Mouse (Mus musculus): ENCODE measurements around the gene Ugdh.
"Not testable (repeated sequence)": the region's sequence is repeated elsewhere in the genome, so short reads cannot be mapped to it uniquely, and the experiment has no call there.

Gene Ugdh

DNA sequence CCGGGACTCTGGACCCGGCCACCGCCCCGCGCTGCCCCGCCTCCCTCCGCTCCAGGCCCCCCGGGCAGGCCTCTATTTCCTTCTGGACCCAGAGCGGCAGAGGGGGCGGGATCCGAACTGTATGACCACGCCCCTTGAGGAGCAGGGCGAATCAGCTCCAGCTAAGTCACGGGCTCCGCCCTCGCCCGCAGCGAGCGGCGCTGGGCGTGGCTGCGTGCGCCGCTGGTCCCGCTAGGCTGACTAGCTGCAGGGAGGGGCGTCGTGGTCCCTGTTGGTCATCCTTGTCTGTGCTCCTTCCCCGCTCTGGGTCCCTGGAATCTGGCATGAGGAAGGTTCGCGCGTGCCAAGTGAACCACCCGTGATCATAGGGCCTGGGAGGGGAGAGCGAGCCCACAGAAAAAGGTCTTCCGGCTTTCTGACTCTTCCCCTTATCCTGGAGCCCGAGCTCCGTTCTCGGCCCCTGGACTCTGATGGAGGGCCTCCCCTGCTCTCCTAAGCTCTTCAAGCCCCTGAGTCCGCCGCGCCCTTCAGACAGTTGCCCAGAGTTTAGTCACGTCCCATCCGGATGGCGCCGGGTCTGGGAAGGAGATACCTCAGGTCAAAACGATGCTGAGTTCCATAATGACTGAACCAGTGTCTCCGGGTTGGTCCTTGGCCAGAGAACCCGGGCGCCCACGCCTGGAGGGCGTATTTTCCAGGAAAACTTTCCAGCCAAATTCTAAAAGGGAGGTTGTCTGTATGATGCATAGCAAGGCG is at the start of gene Ugdh:
Gene Ugdh (minus strand): TSS at position 144 of the 756 bp plus-strand sequence.
- peak; percentile 99 for DNase-seq

DNA sequence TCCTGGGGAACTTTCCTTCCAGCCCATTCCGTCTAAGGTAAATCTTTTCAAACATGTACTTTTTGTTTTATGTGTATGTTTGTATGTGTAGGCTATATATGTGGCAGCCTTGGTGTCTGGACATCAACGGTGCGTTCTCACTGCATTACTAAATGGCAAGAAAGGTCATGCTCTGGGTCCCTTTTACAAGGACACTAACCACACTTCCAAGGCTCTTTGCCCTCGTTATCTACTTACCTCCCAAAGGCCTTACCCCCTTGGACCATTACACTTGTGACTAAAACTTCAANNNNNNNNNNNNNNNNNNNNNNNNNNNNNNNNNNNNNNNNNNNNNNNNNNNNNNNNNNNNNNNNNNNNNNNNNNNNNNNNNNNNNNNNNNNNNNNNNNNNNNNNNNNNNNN is 47.2 kb upstream of the Ugdh start:
- no peak for DNase-seq

DNA sequence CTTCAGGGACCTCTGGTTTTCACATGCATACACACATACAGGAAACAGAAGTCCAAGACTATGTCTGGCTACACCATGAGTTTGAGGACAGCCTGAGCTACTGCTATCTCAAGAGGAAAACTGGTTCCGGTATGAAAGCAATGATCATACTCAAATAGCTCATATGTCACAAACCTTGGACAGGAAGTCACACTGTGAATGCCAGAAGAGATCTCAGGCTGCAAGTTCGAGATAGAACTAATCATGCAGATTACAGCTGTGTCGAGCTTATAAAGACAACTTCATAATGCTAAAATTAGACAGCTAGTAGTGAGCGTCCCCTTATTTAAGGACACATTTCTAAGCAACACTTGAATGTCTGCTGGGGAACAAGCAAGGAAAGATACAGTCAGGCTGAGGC is 44.8 kb upstream of the Ugdh start:
- no peak for DNase-seq

DNA sequence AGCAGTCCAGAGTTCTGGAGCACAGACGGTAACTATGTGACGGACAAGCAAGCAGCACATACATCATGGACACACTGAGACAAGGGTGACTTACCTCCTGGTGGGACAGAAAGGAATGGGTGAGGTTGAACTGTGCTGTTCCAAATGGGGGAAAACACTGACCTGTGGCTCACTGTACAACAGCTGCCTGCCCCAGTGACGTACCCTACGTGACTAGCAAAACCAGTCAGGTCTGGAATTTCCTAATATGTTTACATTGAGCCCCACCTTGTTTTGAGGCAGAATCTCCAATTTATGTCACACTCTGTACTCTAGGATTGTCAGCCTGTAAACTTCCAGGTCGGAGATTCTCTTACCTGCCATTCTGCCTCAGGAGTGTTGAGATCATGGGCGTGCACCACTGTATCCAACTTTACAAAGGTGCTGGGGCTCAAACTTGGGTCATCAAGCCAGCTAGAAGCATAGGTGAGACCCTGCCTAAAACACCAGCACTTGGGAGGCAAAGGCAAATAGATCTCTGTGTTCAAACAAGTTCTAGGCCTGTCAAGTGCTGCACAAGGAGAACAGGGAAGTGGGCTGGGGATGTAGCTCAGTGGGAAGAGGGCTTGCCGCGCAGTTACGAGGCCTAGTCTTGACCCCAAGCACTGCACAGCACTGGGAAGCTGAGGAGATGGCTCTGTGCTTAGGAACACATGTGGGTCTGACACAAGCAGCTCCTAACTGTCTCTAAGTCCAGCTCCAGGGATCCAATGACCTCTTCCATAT is 44.1 kb upstream of the Ugdh start:
- no peak for DNase-seq

DNA sequence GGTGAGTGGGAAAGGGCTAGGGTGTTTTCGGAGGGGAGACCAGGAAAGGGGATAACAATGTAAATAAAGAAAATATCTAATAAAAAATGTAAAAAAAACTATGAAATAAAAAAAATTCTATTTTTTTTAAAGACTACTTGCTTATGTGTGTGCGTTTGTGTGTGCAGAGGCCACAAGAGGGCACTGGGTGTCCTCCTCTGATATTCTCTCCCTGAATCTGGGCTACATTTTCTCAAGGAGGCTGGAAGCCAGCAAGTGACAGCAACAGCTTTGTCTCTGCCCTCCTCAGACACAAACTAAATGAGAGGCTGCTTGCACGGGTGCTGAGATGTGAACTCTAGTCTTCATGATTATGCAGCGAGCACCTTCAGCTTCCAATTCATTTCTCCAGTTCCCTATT is 42.5 kb upstream of the Ugdh start:
- DNase-seq: peak; percentile 61

DNA sequence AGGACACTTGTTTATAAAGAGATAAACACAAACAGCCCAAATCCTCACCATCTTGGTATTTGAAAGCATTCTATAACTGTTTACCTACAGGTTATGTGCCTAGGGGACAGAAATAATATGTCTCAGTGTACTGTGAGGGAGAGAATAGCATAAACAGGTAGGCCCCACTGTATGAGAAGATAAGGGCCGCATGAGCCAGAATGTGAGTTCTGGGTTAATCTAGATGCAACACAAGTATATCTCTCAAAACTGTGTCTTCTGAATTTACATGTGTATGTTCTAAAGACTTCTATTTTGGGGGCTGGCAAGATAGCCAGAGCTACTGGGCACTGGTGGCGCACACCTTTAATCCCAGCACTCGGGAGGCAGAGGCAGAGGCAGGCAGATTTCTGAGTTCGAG is 41.0 kb upstream of the Ugdh start:
- DNase-seq: not testable (repeated sequence)

DNA sequence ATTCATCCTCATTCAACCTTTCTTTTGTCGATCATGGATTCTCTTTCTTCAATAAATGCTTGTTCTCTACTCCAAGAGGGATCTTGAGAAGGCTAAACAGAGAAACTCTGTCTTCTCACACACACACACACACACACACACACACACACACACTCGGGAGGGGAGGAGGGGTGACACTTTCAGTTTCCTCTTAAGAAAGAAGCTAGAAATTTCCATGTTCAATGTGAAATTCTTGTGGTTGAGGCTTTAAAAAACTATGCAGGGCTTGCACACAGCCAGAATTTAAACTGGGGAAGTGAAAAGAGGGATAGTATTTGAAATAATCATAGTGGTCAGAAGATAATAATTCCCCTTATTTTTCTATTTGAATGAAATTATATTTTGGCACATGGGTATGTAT is 40.1 kb upstream of the Ugdh start:
- DNase-seq: no peak

DNA sequence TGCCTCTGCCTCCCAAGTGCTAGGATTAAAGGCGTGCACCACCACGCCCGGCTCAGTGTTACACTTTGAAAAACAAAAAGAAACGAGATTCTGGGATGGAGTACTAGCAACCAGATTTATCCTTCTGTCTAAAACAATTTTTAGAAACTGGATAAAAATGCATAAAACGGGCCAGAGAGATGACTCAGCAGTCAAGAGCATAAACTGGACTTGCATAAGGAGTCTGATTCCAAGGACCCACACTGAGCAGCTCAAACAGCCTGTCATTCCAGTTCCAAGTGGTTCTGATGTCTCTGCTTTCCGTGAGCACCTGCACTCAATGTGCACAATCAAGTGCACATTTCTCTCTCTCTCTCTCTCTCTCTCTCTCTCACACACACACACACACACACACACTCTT is 34.0 kb upstream of the Ugdh start:
- DNase-seq: no peak

DNA sequence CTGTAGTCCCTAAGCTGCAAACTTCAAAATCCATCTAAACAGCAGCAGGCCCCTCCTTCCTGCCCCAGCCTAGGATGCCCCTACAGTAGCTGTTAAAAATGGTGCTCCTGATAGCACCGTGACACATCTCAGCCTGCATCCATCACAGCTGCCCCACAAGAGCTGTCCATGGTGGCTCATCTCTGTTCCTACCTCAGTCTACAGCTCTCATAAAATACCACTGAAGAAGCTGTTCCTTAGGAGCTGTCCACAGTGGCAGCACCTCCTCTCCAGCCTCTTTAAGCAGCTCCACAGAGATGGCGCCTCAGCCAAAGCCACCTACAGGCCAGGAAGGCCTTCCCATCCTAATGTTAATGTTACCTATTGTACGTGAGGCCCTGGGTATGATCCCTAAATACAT is 31.2 kb upstream of the Ugdh start:
- DNase-seq: no peak

DNA sequence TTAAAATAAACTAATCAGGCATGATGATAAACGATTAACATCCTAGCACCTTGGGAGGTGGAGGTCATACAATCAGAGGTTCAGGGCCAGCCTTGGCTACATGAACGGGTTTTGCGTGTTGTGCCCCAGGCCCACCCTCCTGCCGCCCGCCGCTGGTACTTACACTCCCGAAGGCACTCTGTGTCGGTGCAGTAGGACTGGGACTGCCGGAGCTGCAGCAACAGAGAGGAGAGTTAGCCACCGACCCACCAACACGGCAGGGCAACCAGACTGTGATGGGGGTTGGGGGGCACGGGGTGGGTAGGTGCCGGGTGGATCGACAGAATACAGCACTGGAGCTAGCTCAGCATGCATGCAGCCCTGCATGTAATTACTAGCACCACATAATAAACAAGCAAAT is 24.6 kb upstream of the Ugdh start:
- DNase-seq: no peak

DNA sequence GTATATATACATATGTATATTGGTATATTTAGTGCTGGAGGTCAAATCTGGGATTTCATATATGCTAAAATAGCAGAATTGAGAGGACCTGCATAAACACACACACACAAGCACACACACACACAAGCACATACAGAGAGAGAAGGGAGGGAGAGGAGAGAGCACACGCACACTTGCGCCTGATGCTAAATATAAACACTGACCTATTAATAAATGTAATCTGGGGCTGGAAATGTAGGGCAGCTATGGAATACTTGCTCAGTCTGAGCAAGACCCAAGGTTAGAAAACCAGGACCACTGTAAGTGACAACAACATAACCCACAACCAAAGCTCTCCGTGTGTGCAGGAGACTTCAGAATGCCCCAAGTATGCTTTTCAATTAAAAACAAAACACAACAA is 23.7 kb upstream of the Ugdh start:
- DNase-seq: no peak

DNA sequence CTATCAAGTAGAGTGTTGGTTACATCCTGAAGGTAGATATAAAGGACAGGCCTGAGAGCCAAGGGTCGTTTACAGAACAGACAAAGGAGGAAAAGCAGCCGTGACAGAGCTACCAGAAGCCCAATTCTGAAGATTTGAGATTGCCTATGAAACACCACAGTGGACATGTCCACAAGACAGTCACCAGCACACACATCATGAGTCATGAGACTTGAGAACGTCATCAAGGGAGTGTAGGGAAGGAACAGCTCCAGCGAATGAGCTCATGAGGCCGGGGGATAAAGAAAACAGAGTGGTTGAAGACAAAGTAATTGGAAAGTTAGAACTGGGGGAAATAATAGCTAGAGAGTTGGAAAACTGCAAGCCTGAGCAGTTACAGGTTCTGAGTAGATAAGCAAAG is 22.1 kb upstream of the Ugdh start:
- DNase-seq: peak; percentile 19

DNA sequence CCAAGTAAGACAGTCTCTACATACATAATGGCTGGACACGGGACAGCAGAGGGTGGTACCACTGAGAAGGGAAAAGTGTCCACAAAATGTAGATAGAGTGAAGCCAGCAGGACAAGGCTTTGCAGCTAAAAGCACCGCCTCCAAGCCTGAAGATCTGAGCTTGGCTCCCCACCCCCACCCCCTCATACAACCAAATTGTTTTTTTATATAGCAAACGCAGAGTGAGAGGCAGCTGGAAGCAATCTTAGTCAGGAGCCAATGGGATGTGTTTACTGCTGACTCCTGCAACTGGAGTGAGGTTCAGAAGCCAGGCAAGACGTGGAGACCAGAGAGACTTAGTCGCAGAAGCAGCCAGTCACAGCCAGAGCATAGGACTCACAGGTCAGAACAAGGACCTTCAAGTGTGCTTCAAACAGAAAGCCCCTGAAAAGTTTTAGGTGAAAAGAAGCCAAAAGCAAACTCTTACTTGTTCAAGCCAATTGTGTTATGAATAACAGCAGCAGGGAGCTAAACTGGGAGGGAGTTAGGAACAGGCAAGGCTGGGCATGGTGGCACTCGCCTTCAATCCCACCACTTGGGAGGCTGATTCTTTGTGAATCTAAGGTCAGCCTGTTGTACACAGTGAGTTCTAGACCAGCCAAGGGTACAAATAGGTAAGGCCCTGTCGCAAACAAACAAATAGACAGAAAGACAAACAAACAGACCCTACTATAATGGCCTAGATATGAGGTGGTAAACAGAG is 21.5 kb upstream of the Ugdh start:
- DNase-seq: peak; percentile 73

DNA sequence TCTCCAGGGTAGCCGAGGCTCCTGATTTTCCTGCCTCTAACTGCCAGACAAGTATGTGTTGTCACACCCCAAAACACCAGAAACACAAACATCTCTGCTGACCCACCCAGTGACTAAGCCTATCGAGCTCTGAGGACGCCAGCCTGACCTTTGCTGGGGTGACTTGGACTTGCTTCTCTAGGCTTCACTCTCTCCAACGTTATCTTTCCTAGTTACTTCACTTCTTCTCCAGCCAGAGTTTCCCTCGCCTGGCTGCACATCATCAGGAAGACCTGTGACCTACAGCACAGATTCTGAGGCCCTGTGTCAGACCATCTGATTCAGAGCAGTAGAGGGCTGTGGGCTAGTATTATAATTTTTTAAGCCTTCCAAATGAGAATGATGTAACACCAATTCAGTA is 19.0 kb upstream of the Ugdh start:
- DNase-seq: no peak

DNA sequence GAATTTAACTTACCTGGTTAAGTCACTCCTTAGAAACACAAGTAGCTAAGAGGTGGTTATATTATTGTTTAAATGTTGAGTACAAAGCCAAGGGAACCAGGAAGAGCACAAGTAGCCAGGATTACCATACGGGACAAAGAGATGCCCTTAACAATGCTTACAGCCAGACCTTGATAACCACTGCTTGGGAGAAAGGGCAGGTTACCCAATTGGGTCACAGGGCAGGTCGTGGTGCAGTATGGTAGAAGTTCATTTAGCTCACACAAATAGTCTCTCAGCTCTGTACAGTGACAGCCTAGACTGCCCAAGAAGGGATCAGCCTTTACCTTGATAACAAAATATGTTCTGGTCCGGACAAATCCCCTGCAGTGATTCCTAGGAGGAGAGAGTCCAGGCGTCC is 13.2 kb upstream of the Ugdh start:
- DNase-seq: no peak

DNA sequence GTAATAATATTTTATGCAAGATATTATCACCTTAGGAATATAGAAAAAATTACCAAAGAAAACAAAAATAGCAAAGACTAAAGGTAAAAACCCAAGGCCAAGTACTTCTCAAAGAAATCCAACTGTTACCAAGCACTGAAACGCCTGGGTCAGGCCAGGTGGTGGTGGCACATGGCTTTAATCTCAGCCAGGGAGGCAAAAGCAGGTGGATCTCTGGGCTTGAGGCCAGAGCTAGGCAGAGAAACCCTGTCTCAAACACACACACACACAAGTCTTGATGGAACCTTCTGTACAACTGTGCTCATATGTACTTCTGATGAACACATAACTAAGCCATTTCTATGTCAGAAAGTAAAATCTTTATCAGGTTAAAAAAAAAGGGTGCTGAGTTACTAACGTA is 12.1 kb upstream of the Ugdh start:
- no peak for DNase-seq

DNA sequence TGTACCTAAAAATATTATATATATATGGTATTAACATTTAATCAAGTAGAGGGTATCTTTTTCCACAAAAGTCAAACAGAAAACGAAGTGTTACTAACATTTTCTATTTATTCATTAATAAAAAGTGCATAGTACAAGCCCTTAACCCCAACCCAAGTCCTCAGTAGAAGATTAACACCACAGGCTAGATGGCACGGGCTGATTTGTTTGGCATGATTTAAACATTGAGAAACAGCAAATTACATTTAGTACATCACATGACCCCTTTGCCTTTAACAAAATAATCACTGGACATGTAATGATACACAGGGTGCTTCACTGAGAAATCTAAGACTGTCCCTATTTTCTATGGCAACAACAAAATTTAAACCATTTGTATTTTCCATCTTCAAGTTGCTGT is 11.0 kb upstream of the Ugdh start:
- DNase-seq: no peak

DNA sequence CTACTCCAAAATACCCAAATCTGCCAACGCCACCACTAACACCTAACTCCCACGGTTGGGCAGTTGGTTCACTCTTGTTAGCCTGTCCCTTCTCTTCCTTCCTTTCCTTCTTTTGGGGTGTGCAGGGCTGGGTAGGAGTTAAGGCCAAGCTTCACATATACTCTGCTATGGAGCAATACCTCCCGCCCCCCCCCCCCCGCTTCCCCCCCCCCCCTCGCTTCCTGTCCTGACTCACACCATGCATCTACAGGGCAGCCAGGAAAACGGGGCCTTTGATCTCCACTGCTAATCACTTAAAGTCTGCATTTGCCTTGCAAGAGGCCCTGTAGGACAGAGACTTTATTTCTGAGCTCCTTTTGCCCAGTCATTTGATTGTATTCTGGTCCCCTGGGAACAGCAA is 9.2 kb upstream of the Ugdh start:
- DNase-seq: no peak

DNA sequence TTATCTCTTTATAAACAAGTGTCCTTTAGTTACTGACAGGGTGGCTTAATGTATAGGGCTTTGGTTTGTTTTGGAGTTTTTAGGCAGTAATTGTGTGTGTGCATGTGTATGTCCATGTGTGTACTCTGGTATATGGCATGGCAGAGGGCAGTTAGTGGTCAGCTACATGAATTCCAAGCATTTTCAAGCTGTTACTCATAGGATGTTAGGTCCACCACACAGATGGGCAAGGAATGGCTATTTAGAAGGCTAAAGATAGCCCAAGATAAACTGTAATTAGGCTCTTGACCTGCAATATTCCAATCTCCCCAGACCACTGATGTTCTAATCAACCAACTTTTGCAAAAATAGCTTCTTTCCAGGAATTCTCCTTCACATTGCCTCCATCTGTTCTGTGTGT is 2.3 kb upstream of the Ugdh start:
- no peak for DNase-seq

DNA sequence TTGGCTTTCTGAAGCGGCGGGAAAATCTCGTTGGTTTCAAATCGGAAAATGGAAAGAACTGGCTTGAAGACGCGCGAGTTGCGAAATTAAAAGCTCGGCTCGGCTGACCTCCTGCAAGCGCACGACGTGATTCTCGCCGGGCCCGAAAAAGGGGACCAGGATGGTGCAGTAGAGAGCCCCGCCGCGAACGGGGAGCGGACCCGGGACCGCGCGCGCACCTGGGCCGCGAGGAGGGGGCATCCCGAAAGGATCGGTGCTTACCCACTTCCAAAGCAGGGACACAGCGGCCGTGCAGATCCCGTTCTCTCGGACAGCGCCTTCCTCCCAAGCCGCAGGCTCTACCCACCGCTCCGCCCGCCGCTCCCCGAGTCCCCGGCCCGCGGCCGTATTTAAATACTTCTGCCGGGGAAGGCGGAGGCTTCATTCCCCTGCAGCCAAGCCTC is 365 bp downstream of the Ugdh start:
- no peak for DNase-seq

DNA sequence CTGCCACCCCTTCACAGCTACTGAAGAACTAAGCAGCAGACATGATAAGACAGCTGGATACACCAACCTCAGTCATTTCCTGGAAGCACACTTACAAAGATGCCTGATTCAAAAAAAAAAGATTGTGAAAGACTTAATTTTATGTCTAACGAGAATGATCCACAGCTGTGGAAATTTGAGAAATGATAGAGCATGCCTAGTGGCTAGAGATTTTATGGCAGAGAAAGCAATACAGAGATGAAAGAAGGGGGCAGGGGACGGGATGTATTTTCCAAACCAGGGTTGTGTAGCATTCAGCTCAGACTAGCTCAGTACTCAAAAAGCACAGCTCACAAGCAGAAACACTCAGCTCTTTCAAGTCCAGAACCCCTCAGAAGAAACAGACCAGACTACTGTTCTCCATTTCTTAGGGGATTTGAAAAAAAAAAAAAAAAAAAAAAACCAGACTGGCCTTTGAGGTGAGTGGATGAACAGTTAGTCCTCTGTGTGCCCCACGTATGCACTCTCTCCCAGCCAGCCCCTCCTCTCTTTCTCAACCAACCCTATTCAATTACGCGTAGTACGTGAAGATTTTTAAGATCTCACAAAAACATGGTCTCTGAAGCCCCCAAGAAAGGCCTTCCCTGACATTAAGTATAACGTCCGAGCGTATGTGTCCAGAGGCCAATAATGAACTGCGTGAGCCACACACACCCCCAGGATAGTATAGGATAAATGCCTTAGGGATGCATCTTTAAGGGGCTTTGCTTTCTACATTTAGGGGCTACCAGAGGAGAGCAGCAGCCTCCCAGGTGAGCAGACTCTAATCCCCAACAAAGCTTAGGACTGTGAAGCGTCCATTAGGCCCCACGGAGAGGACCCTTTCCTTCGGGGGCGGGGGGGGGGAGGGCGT is 1.0 kb downstream of the Ugdh start:
- DNase-seq: peak; percentile 24

DNA sequence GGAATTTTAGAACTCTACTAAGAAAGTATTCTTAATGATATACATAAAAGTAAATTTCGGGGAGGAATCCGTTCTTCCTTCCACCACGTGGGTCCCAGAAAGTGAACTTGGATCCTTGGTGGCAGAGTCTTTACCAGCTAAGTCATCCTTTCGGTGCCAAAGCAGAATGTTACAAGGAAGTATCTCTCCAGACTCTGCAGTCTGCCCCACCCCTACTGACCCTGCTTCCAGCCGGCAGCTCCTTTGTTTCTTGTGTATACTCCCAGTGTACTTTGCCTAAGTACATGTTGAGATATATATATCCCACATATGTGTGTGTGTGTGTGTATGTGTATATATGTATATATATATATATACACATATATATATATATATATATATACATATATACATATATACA is 6.3 kb downstream of the Ugdh start:
- DNase-seq: no peak

DNA sequence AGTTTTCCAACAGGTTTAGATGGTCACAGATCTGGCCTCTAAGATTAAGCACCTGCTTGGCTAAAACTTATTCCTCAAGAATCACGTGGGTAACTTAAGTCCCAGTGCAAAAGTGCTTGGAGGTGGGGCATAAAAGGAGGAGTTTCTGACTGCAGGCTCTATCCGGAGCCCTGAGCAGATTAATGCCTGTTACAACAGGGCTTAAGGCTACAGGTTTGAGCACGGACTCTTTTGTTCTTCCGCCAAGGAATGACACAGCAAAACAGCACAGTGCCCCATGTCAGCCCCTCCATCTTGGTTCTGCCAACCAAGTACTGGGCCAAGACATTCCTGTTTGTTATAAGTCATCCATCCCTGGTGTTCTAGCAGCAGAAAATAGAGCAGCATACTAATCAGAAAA is 7.4 kb downstream of the Ugdh start:
- peak; percentile 37 for DNase-seq
